Mouse (Mus musculus) E14TG2a.4 (cell line): ENCODE data around the gene Igf2bp3.

Experiments
- CTCF ChIP-seq: conservative IDR thresholded peaks from 2 replicates; pipeline ENCODE4 v1.5.1; 2014; ENCODE audit warnings: low read length
- NANOG ChIP-seq: IDR thresholded peaks from 2 replicates; pipeline ENCODE4 v1.6.1; 2014; ENCODE audit warnings: borderline replicate concordance, low read length, mixed read lengths

GRCm38 (mm10) chr6:49173674-49174073, 41.1 kb downstream of the Igf2bp3 start:
- no peak for TF ChIP-seq CTCF
- TF ChIP-seq NANOG: no peak
